Mouse (Mus musculus) embryo, embryonic 11.5 days (tissue): ENCODE measurements around the gene Mrpl18.
A peak's percentile ranks its signal among the peaks of the same experiment; 100 is the strongest.
"Not testable (repeated sequence)": the region's sequence is repeated elsewhere in the genome, so short reads cannot be mapped to it uniquely, and the experiment has no call there.

ENCODE experiments used
- DNase-seq: peaks from one replicate; pipeline ENCODE4 v3.0.0-alpha.2; 2012; ENCODE audit warnings: low read depth, low spot score

The Mrpl18 gene

DNA sequence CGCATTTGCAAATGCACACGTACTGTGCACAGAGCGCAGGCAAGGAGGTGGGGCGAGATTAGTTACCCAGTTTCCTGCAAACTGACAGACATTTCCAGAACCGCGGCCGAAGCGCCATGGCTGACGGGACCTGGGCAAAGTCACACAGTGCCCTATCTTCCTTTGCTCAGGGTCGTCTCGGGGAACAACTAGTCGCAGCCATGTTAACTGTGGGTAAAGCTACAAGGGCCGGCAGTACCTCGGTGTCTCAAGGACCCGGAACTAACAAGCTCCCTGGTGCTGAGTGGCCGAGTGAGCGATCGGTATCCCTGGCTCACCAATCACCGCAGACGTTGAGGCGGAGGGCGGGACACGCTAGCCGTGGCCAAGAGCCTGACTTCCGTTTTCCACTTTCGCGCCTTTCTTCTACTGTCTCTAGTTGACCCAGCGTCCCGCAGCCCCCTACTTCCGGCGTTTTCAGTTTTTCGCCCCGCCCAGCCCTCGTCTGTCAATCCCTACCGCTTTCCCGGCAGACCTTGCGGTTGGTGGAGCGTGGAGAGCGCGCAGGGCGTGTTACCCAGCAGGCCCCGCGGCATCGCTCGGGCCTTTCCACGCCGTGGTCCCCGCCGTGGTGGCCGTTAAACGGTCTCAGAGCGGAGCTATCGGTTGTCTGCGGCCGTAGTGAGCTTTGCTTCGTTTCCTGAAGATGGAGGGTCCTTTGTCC is at the start of gene Mrpl18:
Gene Mrpl18 (minus strand): TSS at position 465 of the 703 bp plus-strand sequence.
- peak; percentile 98 for DNase-seq

GRCm38 (mm10) chr17:12963476-12963875 is 47.3 kb upstream of the Mrpl18 start:
- DNase-seq = no peak

- DNase-seq = peak; percentile 88
These were observed 44.3 kb upstream of the Mrpl18 start, which contains the start of gene Acat2 for GRCm38 (mm10) chr17:12960331-12960873. Gene Acat2, minus strand, starts transcription at chr17:12960747.

GRCm38 (mm10) chr17:12959377-12959776 is 43.2 kb upstream of the Mrpl18 start:
- DNase-seq = not testable (repeated sequence)

DNA sequence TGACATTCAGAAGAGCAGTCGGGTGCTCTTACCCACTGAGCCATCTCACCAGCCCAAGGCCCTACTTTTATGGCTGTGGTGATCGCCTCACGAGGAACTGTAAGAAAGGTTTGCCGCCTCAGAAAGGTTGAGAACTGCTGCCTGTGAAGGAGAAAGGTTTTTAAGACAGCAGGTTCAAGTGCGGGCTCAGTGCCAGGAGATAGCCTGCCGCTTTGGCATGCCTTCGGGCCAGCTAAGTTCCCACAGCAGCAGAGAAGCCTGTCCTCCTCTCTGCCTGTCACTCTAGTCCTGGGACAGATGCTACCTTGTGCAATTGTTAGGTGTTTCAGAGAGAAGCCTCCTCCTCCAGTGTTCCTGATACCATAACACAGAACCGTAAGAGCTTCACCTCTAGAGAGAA is 40.5 kb upstream of the Mrpl18 start:
- no peak for DNase-seq

DNA sequence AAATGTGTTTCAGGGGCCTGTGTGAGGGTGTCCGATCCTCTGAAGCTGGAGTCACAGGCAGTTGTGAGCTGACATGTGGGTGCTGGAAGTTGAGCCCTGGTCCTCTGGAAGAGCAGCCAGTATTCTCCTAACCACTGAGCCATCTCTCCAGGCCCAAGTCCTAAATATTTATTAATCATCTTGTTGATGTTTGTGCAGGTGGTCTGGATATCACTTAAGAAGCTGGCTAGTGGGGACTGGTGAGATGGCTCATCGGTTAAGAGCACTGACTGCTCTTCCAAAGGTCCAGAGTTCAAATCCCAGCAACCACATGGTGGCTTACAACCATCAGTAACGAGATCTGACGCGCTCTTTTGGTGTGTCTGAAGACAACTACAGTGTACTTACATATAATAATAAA is 33.5 kb upstream of the Mrpl18 start:
- DNase-seq = no peak

- no peak for DNase-seq
These were observed 26.5 kb upstream of the Mrpl18 start for GRCm38 (mm10) chr17:12942459-12943162.

GRCm38 (mm10) chr17:12941543-12942260 is 25.6 kb upstream of the Mrpl18 start:
- no peak for DNase-seq

- DNase-seq = no peak
These were observed 24.1 kb upstream of the Mrpl18 start, which contains the start of gene Acat3 for GRCm38 (mm10) chr17:12940151-12940805. Gene Acat3, minus strand, starts transcription at chr17:12940600.

DNA sequence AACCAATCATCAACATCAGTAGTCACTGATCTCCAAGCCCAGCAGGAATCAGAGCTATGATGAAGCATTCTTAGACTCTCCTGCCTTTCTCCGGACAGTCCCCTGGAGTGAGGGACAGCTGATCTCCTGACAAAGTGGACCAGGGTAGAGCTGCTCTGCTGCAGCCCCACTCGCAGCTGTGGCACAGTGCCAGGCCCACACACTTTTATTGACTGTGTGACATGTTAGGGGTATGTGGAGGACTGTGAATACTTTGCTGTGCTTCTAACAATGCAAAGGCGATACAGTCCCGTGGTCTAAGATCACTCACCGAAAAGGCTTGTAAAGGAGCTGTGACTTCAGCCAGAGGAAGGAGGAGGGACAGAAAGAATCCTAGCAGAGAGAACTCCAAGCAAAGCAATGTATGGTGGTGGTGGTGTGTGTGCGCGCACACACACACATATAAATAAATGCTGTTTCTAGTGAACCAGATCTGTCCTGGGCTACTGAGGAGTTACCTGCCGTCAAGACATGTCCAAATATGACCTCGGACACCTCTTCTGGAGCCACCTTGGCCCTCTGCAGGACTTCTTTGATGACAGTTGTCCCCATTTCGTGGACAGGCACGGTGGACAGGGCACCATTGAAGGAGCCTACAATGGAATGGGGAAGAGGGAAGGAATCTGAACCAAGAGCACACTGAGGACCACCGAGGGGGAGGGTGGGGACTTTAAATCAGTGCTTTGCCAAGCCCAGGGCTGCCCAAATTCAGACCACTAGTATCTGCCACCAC is 23.4 kb upstream of the Mrpl18 start:
- DNase-seq = not testable (repeated sequence)

DNA sequence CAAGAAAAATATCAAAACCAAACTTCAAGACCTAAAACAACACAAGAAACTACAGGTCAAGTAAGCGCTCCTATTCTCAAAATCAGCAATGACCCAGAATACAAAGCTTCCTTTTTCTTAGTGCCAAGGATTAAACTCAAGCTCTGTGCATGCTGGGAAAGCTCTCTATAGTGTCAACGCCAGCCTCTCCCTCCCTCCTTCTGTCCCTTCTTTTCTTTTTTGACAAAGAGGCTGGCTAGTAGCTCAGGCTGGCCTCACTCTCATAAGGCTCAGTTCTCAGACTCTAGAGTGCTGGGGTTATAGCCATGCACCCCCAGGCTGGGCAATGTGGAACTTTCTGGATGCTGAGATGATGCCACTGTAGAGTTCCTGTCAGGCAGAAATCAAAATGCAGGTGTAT is 21.9 kb upstream of the Mrpl18 start:
- DNase-seq = no peak

DNA sequence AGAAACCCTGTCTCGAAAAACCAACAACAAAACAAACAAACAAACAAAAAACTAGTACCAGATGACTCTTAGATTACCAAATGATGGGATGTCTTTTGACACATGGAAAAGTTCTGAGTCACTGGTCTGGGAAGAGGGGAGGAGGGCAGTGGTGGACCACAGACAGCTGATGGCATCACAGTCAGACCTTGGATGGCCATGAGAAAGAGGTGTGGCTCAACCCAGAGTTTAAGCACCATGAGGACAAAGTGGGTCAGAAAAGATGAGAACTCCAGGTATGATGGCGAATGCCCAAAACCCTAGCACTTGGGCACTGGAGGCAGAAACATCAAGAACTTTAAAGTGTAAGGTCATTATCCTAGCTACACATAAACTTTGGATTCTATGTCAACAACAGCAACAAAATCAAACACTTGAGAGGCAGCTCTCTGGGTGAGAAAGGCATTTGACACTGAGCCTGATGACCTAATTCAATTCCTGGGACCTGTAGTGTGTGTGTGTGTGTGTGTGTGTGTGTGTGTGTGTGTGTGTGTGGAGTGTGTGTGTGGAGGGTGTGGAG is 21.3 kb upstream of the Mrpl18 start:
- no peak for DNase-seq

DNA sequence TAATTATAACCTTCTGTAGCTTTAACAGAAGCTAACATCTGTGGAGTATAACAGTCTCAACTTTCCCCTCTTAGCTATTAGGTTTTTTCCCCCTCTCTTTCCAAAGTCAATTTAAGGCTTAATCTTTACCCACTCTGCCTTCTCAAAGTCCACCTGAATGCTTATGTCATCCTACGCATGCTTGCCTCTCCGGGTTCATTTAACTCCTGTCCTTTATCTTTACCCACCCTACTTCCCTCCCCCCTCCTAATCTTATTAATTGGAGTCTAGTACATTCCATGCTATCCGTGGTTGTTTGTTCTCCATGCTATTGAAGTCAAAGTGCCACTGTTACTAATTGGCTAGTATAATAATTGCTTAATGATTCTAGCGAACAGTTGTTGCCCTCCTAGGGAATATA is 19.6 kb upstream of the Mrpl18 start:
- no peak for DNase-seq

DNA sequence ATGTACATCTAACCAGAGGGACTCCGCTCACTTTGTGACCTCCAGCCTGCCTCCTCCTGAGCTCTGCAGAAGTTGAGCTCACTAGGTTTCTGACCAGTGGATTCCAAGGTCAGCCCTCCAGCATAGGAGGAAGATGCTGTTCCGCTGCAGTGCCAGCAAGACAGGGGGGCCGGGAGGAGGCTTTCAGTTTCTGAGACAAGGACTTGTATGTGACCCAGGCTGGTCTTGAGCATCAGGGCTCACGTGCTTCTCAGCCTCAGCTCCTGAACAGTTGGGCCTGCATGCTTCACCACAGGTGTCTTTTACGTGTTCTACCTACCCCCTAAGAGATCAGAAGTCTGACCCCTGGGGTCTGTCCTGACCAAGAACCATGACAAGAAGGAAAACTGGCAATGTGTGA is 15.4 kb upstream of the Mrpl18 start:
- DNase-seq = not testable (repeated sequence)

DNA sequence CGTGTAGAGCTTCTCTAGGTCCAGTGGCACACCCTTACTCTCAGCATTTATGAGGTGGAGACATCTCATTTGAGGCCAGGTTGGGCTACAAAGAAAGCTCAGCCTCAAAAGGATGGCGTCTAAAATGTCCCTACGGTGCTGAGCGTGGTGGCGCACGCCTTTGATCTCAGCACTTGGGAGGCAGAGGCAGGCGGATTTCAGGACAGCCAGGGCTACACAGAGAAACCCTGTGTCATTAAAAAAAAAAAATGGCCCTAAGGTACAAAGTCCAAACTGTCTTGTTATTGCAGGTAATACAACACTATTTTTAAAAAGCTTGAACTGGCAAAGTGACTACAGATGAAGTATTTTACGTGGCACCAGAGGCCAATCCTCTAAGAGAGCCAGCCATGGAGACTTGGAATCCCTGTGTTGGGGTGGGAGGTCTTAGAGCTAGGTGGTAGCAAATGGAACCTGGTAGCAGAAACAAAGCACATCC is 9.6 kb upstream of the Mrpl18 start:
- DNase-seq = no peak

GRCm38 (mm10) chr17:12925001-12925400 is 8.9 kb upstream of the Mrpl18 start:
- DNase-seq = no peak

DNA sequence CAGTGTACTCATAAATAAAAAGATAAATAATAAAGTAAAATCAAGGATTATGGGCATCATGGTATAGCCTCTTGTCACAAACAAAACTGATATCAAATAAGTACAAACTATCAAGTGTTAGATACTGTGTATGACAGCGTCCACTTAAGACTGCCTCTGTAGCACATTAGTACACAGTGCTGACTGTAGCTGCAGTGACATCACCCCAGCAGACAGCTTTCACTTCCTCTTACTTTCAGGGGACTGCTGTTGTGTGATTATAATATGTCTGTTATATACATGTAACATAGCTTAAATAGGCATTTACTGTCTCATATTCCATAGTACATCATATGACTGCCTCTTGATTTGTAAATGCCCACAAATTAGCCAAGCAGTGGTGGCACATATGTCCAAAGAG is 4.9 kb upstream of the Mrpl18 start:
- no peak for DNase-seq

GRCm38 (mm10) chr17:12916588-12917380 is 639 bp upstream of the Mrpl18 start:
- DNase-seq = peak; percentile 24

- DNase-seq = no peak
These were observed 661 bp downstream of the Mrpl18 start, which contains the start of gene Tcp1 for GRCm38 (mm10) chr17:12915488-12915880. Gene Tcp1, plus strand, starts transcription at chr17:12915701.
